Mouse (Mus musculus) MEL (cell line): ENCODE data around the gene Gak. TPM values are rescaled to one million over a fixed set of nuclear protein-coding genes. Genes with fewer than 3 reads are reported as not detected.

Experiments used
- DNase-seq: peaks from one replicate; pipeline ENCODE4 v3.0.0; 2011; ENCODE audit warnings: low read depth, low spot score
- H3K27ac ChIP-seq: 2 replicates; pipeline ENCODE4 v1.5.1; 2012; ENCODE audit warnings: low read depth, mild to moderate bottlenecking, control low read depth, low read length, moderate library complexity; ENCODE audit not compliant: control insufficient read depth
- H3K27me3 ChIP-seq, 2 experiments: fragments of 150-350 bp in 1 of 2; sonication (generic) in 1 of 2; 2 replicates each; pipeline ENCODE4 v1.6.1; 2012; ENCODE audit warnings: low read length in 2 of 2, mild to moderate bottlenecking in 2 of 2, improper control_type of control experiment in 1 of 2, moderate library complexity in 1 of 2; ENCODE audit not compliant: insufficient read depth in 2 of 2, control insufficient read depth in 1 of 2
- H3K36me3 ChIP-seq, 2 experiments: 2 replicates each; pipeline ENCODE4 v1.6.1; 2012 to 2014; ENCODE audit warnings: low read length in 2 of 2, improper control_type of control experiment in 1 of 2, inconsistent platforms in 1 of 2, mild to moderate bottlenecking in 1 of 2; ENCODE audit not compliant: insufficient read depth in 2 of 2, control insufficient read depth in 1 of 2
- H3K4me1 ChIP-seq, 2 experiments: fragments of 150-350 bp in 1 of 2; sonication (generic) in 1 of 2; 2 replicates each; pipeline ENCODE4 v1.6.1; 2012; ENCODE audit warnings: low read length in 2 of 2, improper control_type of control experiment in 1 of 2, mild to moderate bottlenecking in 1 of 2; ENCODE audit not compliant: insufficient read depth in 2 of 2, control insufficient read depth in 1 of 2
- H3K4me3 ChIP-seq, 2 experiments: fragments of 150-350 bp in 1 of 2; sonication (generic) in 1 of 2; 2 replicates each; pipeline ENCODE4 v1.5.1; 2012; ENCODE audit warnings: low read depth in 2 of 2, low read length in 2 of 2, mild to moderate bottlenecking in 2 of 2, moderate library complexity in 2 of 2, control low read depth in 1 of 2, improper control_type of control experiment in 1 of 2; ENCODE audit not compliant: control insufficient read depth in 1 of 2, insufficient read depth in 1 of 2
- H3K79me2 ChIP-seq: 2 replicates; pipeline ENCODE4 v1.6.1; 2012; ENCODE audit warnings: mild to moderate bottlenecking, low read length, moderate library complexity; ENCODE audit not compliant: control insufficient read depth, poor library complexity, insufficient read depth
- H3K9ac ChIP-seq: 2 replicates; pipeline ENCODE4 v1.6.1; 2012; ENCODE audit warnings: low read depth, mild to moderate bottlenecking, control low read depth, low read length, moderate library complexity; ENCODE audit not compliant: control insufficient read depth, poor library complexity, severe bottlenecking
- H3K9me3 ChIP-seq: fragments of 150-350 bp; sonication (generic); replicated peaks from 2 replicates; pipeline ENCODE4 v1.6.1; 2012; ENCODE audit warnings: mild to moderate bottlenecking, low read length, improper control_type of control experiment, moderate library complexity; ENCODE audit not compliant: insufficient read depth
- BHLHE40 ChIP-seq: IDR thresholded peaks from 2 replicates; pipeline ENCODE4 v1.6.1; 2012; ENCODE audit warnings: low read depth, mild to moderate bottlenecking, inconsistent platforms, low read length, improper control_type of control experiment, borderline replicate concordance
- CHD1 ChIP-seq: IDR thresholded peaks from 2 replicates; pipeline ENCODE4 v1.6.1; 2012; ENCODE audit warnings: low read depth, mild to moderate bottlenecking, inconsistent platforms, low read length, improper control_type of control experiment
- CHD2 ChIP-seq: IDR thresholded peaks from 2 replicates; pipeline ENCODE4 v1.6.1; 2011; ENCODE audit warnings: low read length, improper control_type of control experiment
- CTCF ChIP-seq, 3 experiments: IDR thresholded peaks in 2 of 3; conservative IDR thresholded peaks in 1 of 3; 2 replicates each; pipeline ENCODE4 v1.5.1; 2011 to 2012; ENCODE audit warnings: low read length in 3 of 3, low read depth in 2 of 3, mild to moderate bottlenecking in 2 of 3, improper control_type of control experiment in 1 of 3, inconsistent platforms in 1 of 3, mixed read lengths in 1 of 3, moderate library complexity in 1 of 3; ENCODE audit not compliant: control insufficient read depth in 1 of 3, insufficient read depth in 1 of 3, poor library complexity in 1 of 3, severe bottlenecking in 1 of 3
- E2F4 ChIP-seq: IDR thresholded peaks from 2 replicates; pipeline ENCODE4 v1.6.1; 2011; ENCODE audit warnings: low read depth, low read length, improper control_type of control experiment, borderline replicate concordance
- ELF1 ChIP-seq: IDR thresholded peaks from 2 replicates; pipeline ENCODE4 v1.6.1; 2014; ENCODE audit warnings: low read depth, mild to moderate bottlenecking, inconsistent platforms, low read length, improper control_type of control experiment, moderate library complexity
- ETS1 ChIP-seq: IDR thresholded peaks from 2 replicates; pipeline ENCODE4 v1.6.1; 2012; ENCODE audit warnings: low read depth, mild to moderate bottlenecking, inconsistent platforms, low read length, improper control_type of control experiment, moderate library complexity
- GABPA ChIP-seq: IDR thresholded peaks from 2 replicates; pipeline ENCODE4 v1.6.1; 2012; ENCODE audit warnings: low read depth, mild to moderate bottlenecking, inconsistent platforms, low read length, improper control_type of control experiment, moderate library complexity
- GATA1 ChIP-seq: IDR thresholded peaks from 2 replicates; pipeline ENCODE4 v1.6.1; 2011; ENCODE audit warnings: low read depth, low read length, improper control_type of control experiment
- HCFC1 ChIP-seq: IDR thresholded peaks from 2 replicates; pipeline ENCODE4 v1.6.1; 2012; ENCODE audit warnings: low read depth, mild to moderate bottlenecking, inconsistent platforms, low read length, improper control_type of control experiment, moderate library complexity
- JUND ChIP-seq: IDR thresholded peaks from 2 replicates; pipeline ENCODE4 v1.6.1; 2011; ENCODE audit warnings: low read depth, mild to moderate bottlenecking, improper control_type of control experiment, low read length
- KAT2A ChIP-seq: conservative IDR thresholded peaks from 2 replicates; pipeline ENCODE4 v1.6.1; 2012; ENCODE audit warnings: low read depth, low read length, improper control_type of control experiment, inconsistent platforms
- MAFK ChIP-seq: IDR thresholded peaks from 2 replicates; pipeline ENCODE4 v1.6.1; 2011; ENCODE audit warnings: low read depth, mild to moderate bottlenecking, low read length, improper control_type of control experiment, borderline replicate concordance
- MAZ ChIP-seq: IDR thresholded peaks from 2 replicates; pipeline ENCODE4 v1.6.1; 2012; ENCODE audit warnings: low read depth, mild to moderate bottlenecking, inconsistent platforms, low read length, improper control_type of control experiment
- MEF2A ChIP-seq: IDR thresholded peaks from 2 replicates; pipeline ENCODE4 v1.6.1; 2014; ENCODE audit warnings: low read depth, mild to moderate bottlenecking, inconsistent platforms, low read length, improper control_type of control experiment; ENCODE audit not compliant: poor library complexity, insufficient replicate concordance, severe bottlenecking; ENCODE audit errors: extremely low read depth
- MXI1 ChIP-seq: IDR thresholded peaks from 2 replicates; pipeline ENCODE4 v1.6.1; 2011; ENCODE audit warnings: mild to moderate bottlenecking, low read depth, low read length, improper control_type of control experiment
- MYC ChIP-seq: IDR thresholded peaks from 2 replicates; pipeline ENCODE4 v1.6.1; 2011; ENCODE audit warnings: low read depth, mild to moderate bottlenecking, low read length, improper control_type of control experiment, moderate library complexity
- NELFE ChIP-seq: IDR thresholded peaks from 2 replicates; pipeline ENCODE4 v1.6.1; 2011; ENCODE audit warnings: low read depth, low read length, improper control_type of control experiment
- POLR2A ChIP-seq, 2 experiments: IDR thresholded peaks; 2 replicates each; pipeline ENCODE4 v1.6.1; 2011 to 2012; ENCODE audit warnings: low read length in 2 of 2, mild to moderate bottlenecking in 2 of 2, control low read depth in 1 of 2, improper control_type of control experiment in 1 of 2, low read depth in 1 of 2, moderate library complexity in 1 of 2; ENCODE audit not compliant: control insufficient read depth in 1 of 2, insufficient read depth in 1 of 2, poor library complexity in 1 of 2
- POLR2AphosphoS2 ChIP-seq: IDR thresholded peaks from 2 replicates; pipeline ENCODE4 v1.6.1; 2011; ENCODE audit warnings: low read length, improper control_type of control experiment
- POLR2AphosphoS5 ChIP-seq: IDR thresholded peaks from 2 replicates; pipeline ENCODE4 v1.6.1; 2012; ENCODE audit warnings: low read depth, borderline replicate concordance, mild to moderate bottlenecking, inconsistent platforms, low read length, moderate library complexity, mixed read lengths
- RAD21 ChIP-seq: IDR thresholded peaks from 2 replicates; pipeline ENCODE4 v1.6.1; 2011; ENCODE audit warnings: mild to moderate bottlenecking, low read depth, low read length, improper control_type of control experiment
- RCOR1 ChIP-seq: IDR thresholded peaks from 2 replicates; pipeline ENCODE4 v1.6.1; 2012; ENCODE audit warnings: low read depth, mild to moderate bottlenecking, inconsistent platforms, low read length, improper control_type of control experiment
- SIN3A ChIP-seq: IDR thresholded peaks from 2 replicates; pipeline ENCODE4 v1.6.1; 2012; ENCODE audit warnings: low read length, improper control_type of control experiment, inconsistent platforms
- SMC3 ChIP-seq: IDR thresholded peaks from 2 replicates; pipeline ENCODE4 v1.6.1; 2011; ENCODE audit warnings: low read depth, low read length, improper control_type of control experiment
- TAL1 ChIP-seq: IDR thresholded peaks from 2 replicates; pipeline ENCODE4 v1.6.1; 2012; ENCODE audit warnings: mild to moderate bottlenecking, inconsistent platforms, low read length, moderate library complexity, mixed read lengths
- TBP ChIP-seq: IDR thresholded peaks from 2 replicates; pipeline ENCODE4 v1.8.0; 2011; ENCODE audit warnings: low read depth, low read length, improper control_type of control experiment
- UBTF ChIP-seq: IDR thresholded peaks from 2 replicates; pipeline ENCODE4 v1.6.1; 2012; ENCODE audit warnings: low read depth, mild to moderate bottlenecking, inconsistent platforms, low read length, improper control_type of control experiment, moderate library complexity, borderline replicate concordance; ENCODE audit not compliant: insufficient read depth
- USF2 ChIP-seq, 2 experiments: IDR thresholded peaks; 2 replicates each; pipeline ENCODE4 v1.6.1; 2011 to 2012; ENCODE audit warnings: improper control_type of control experiment in 2 of 2, low read length in 2 of 2, borderline replicate concordance in 1 of 2, inconsistent platforms in 1 of 2, low read depth in 1 of 2, mild to moderate bottlenecking in 1 of 2; ENCODE audit not compliant: insufficient read depth in 1 of 2
- ZC3H11A ChIP-seq: IDR thresholded peaks from 2 replicates; pipeline ENCODE4 v1.6.1; 2012; ENCODE audit warnings: low read depth, mild to moderate bottlenecking, inconsistent platforms, low read length, improper control_type of control experiment
- ZKSCAN1 ChIP-seq: IDR thresholded peaks from 2 replicates; pipeline ENCODE4 v1.6.1; 2012; ENCODE audit warnings: low read depth, mild to moderate bottlenecking, inconsistent platforms, low read length, improper control_type of control experiment, moderate library complexity
- ZMIZ1 ChIP-seq: IDR thresholded peaks from 2 replicates; pipeline ENCODE4 v1.6.1; 2012; ENCODE audit warnings: low read depth, mild to moderate bottlenecking, inconsistent platforms, low read length, improper control_type of control experiment, moderate library complexity
- ZNF384 ChIP-seq: IDR thresholded peaks from 2 replicates; pipeline ENCODE4 v1.6.1; 2012; ENCODE audit warnings: low read depth, mild to moderate bottlenecking, inconsistent platforms, low read length, improper control_type of control experiment
- polyA plus RNA-seq, 2 experiments: library from polyadenylated mRNA; stranded (reverse) in 1 of 2; unstranded in 1 of 2; fragments of >175 nt in 1 of 2; fragments of >200 nt in 1 of 2; gene quantifications; 2 replicates each; pipeline versions ENCODE4 v1.2.1 to v1.2.4; 2012; ENCODE audit warnings: low replicate concordance in 2 of 2, low read depth in 1 of 2; ENCODE audit not compliant: insufficient read length in 2 of 2, insufficient read depth in 1 of 2, missing spikeins in 1 of 2
- total RNA-seq: library from RNA; depleted of rRNA; stranded (reverse); fragments of 300-350 nt; gene quantifications from 2 replicates; pipeline ENCODE4 v1.2.3, GENCODE M21; 2012

Gak gene
- total and polyA plus RNA-seq, 3 experiments: 48.5 to 76.4 TPM; not detected in 1

- TF ChIP-seq RAD21 (no peak), SIN3A (no peak), SMC3 (0 out of 2 replicates have a peak, but pooled peaks have one; percentile 2), CHD1 (no peak), USF2 (IDR thresholded peaks at IDR 0.05; ENCODE audit: borderline replicate concordance in 1 of 2, insufficient read depth in 1 of 2, low read depth in 1 of 2, low read length in 2 of 2) (no peak), RCOR1 (no peak), UBTF (no peak), BHLHE40 (no peak), NELFE (no peak), ZNF384 (no peak), POLR2AphosphoS2 (no peak), ETS1 (no peak), POLR2A (IDR thresholded peaks at IDR 0.05; ENCODE audit: control insufficient read depth in 1 of 2, insufficient read depth in 1 of 2, low read depth in 1 of 2, low read length in 2 of 2, poor library complexity in 1 of 2) (0 out of 4 replicates have a peak, but pooled peaks of 1 of the 2 experiments have one; percentile 24), ELF1 (no peak), MYC (no peak), E2F4 (no peak)
These were observed 42.2 kb upstream of the Gak start (continued) for GRCm38 (mm10) chr5:108671757-108672156.

GRCm38 (mm10) chr5:108670785-108671184 is 41.2 kb upstream of the Gak start:
- H3K27ac ChIP-seq: no peak overlapping the region
- peaks cover 29% of the 10 kb centered on the region for H3K79me2 ChIP-seq
- no peaks in the 10 kb centered on the region for H3K27me3 ChIP-seq
- no peak overlapping the region for H3K9ac ChIP-seq
- H3K4me1 ChIP-seq: peaks cover 16 to 45% of the 10 kb centered on the region in 2 experiments
- peaks cover 2 to 31% of the 10 kb centered on the region in 2 experiments; a peak in 3 of 4 replicates for H3K36me3 ChIP-seq
- H3K9me3 ChIP-seq: no peaks in the 10 kb centered on the region
- no peak overlapping the region for H3K4me3 ChIP-seq
- peak; percentile 81 for DNase-seq
- TF ChIP-seq GATA1 (no peak), TAL1 (no peak), POLR2AphosphoS5 (no peak), RCOR1 (no peak), MAFK (no peak), ZMIZ1 (no peak), MEF2A (no peak), SIN3A (no peak), POLR2A (IDR thresholded peaks at IDR 0.05; ENCODE audit: control insufficient read depth in 1 of 2, insufficient read depth in 1 of 2, low read depth in 1 of 2, low read length in 2 of 2, poor library complexity in 1 of 2) (no peak), E2F4 (no peak), HCFC1 (no peak), KAT2A (no peak), CTCF (IDR thresholded peaks at IDR 0.05 in 2 of 3, conservative IDR thresholded peaks at IDR 0.05 in 1 of 3; ENCODE audit: control insufficient read depth in 1 of 3, insufficient read depth in 1 of 3, low read depth in 2 of 3, low read length in 3 of 3, poor library complexity in 1 of 3, severe bottlenecking in 1 of 3) (peak; percentile 72 to 84 (median 74)), MXI1 (no peak), GABPA (no peak), RAD21 (peak; percentile 54), SMC3 (peak; percentile 84), UBTF (no peak), MAZ (no peak), TBP (no peak), CHD2 (no peak), MYC (peak; percentile 46; the same call in 1 of the 2 replicates), JUND (no peak), ZC3H11A (peak; percentile 24; the same call in 1 of the 2 replicates), CHD1 (no peak), USF2 (IDR thresholded peaks at IDR 0.05; ENCODE audit: borderline replicate concordance in 1 of 2, insufficient read depth in 1 of 2, low read depth in 1 of 2, low read length in 2 of 2) (no peak), ZKSCAN1 (no peak), BHLHE40 (no peak)
